Mouse (Mus musculus) kidney, adult 2 months (tissue): Measurements from ENCODE around the gene Klrb1f.

Source experiments
- CTCF ChIP-seq: fragments of 200-500 bp; conservative IDR thresholded peaks from 2 replicates; pipeline ENCODE4 v1.5.1; 2011; ENCODE audit warnings: low read depth, mild to moderate bottlenecking, control low read depth, low read length, moderate library complexity, mixed read lengths; ENCODE audit not compliant: insufficient read depth, insufficient read length
- POLR2A ChIP-seq: fragments of 200-500 bp; IDR thresholded peaks from one replicate; pipeline ENCODE4 v1.6.1; 2011; ENCODE audit warnings: low read depth, low read length, control low read depth

- no peak for TF ChIP-seq CTCF
- no peak for TF ChIP-seq POLR2A
These were observed at the start of gene Klrb1f for GRCm38 (mm10) chr6:129045601-129046000.
